Mouse (Mus musculus): ENCODE measurements at regions not wholly inside any gene's neighbourhood (a gene's known extent, or its start where the extent isn't known, plus 50 kb on each side); places are given as distances from the start of the nearest gene placed in this dataset.

- WGBS, result 58% methylated on average over 3 of the region's 3 CpGs
- Histone ChIP-seq H3K36me3 (replicated peaks; ENCODE audit: control insufficient read depth, insufficient read depth) (no peaks in the 10 kb centered on the region), H3K9me3 (ENCODE audit: control insufficient read depth, low read length) (no peaks in the 10 kb centered on the region), H3K4me2 (replicated peaks) (no peak overlapping the region), H3K9ac (no peak overlapping the region), H3K4me1 (replicated peaks; ENCODE audit: control insufficient read depth, insufficient read depth, low read length) (no peaks in the 10 kb centered on the region), H3K4me3 (replicated peaks; ENCODE audit: low read length) (no peak overlapping the region), H3K27me3 (ENCODE audit: control insufficient read depth, insufficient read depth, low read length) (no peaks in the 10 kb centered on the region), H3K27ac (no peak overlapping the region)
- ATAC-seq (ENCODE audit: low FRiP score) (no peak), DNase-seq (ENCODE audit: low spot score) (peak; percentile 46)
Measured at GRCm38 (mm10) chr8:97564655-97565054, 1676.3 kb upstream of the Got2 start.

- Histone ChIP-seq H3K4me3 (replicated peaks; ENCODE audit: low read length) (no peak overlapping the region), H3K36me3 (replicated peaks; ENCODE audit: control insufficient read depth, insufficient read depth) (no peaks in the 10 kb centered on the region), H3K27me3 (ENCODE audit: control insufficient read depth, insufficient read depth, low read length) (no peaks in the 10 kb centered on the region), H3K4me2 (replicated peaks) (no peak overlapping the region), H3K9ac (no peak overlapping the region), H3K9me3 (ENCODE audit: control insufficient read depth, low read length) (no peaks in the 10 kb centered on the region), H3K27ac (no peak overlapping the region), H3K4me1 (replicated peaks; ENCODE audit: control insufficient read depth, insufficient read depth, low read length) (no peaks in the 10 kb centered on the region)
- WGBS, result 56% methylated on average over 4 of the region's 4 CpGs
- DNase-seq (ENCODE audit: low spot score) (no peak), ATAC-seq (ENCODE audit: low FRiP score) (no peak)
Measured at GRCm38 (mm10) chr8:97543881-97544280, 1655.5 kb upstream of the Got2 start.

GRCm38 (mm10) chr8:97533066-97533643 is 1644.8 kb upstream of the Got2 start:
- Histone ChIP-seq H3K27ac (no peak overlapping the region), H3K9me3 (ENCODE audit: control insufficient read depth, low read length) (no peaks in the 10 kb centered on the region), H3K4me2 (replicated peaks) (no peak overlapping the region), H3K27me3 (ENCODE audit: control insufficient read depth, insufficient read depth, low read length) (no peaks in the 10 kb centered on the region), H3K4me1 (replicated peaks; ENCODE audit: control insufficient read depth, insufficient read depth, low read length) (no peaks in the 10 kb centered on the region), H3K36me3 (replicated peaks; ENCODE audit: control insufficient read depth, insufficient read depth) (no peaks in the 10 kb centered on the region), H3K9ac (no peak overlapping the region), H3K4me3 (replicated peaks; ENCODE audit: low read length) (no peak overlapping the region)
- 31% methylated on average over 2 of the region's 2 CpGs for WGBS
- DNase-seq (ENCODE audit: low spot score), result no peak
- no peak for ATAC-seq (ENCODE audit: low FRiP score)
